Mouse (Mus musculus) lung, adult 2 months (tissue): ENCODE data around the gene Oprm1. TPM values are rescaled to one million over a fixed set of nuclear protein-coding genes. Genes with fewer than 3 reads are reported as not detected.

Source experiments
- DNase-seq: peaks from one replicate; pipeline ENCODE4 v3.0.0; 2022
- H3K4me1 ChIP-seq: fragments of 200-500 bp; 2 replicates; pipeline ENCODE4 v1.6.1; 2011; ENCODE audit warnings: low read length; ENCODE audit not compliant: control insufficient read depth, insufficient read depth
- H3K4me3 ChIP-seq: fragments of 200-500 bp; replicated peaks from 2 replicates; pipeline ENCODE3; 2011; ENCODE audit warnings: low read depth, mild to moderate bottlenecking, control low read depth, low read length; ENCODE audit errors: extremely low read depth
- CTCF ChIP-seq: fragments of 200-500 bp; IDR thresholded peaks from 2 replicates; pipeline ENCODE4 v1.5.1; 2011; ENCODE audit warnings: mild to moderate bottlenecking, low read length, control low read depth; ENCODE audit not compliant: insufficient read depth
- POLR2A ChIP-seq: fragments of 200-500 bp; IDR thresholded peaks from 2 replicates; pipeline ENCODE4 v1.6.1; 2011; ENCODE audit warnings: low read depth, mild to moderate bottlenecking, control low read depth, low read length, borderline replicate concordance; ENCODE audit errors: extremely low read depth
- WGBS: fragments of 180-500 bp; shearing (Covaris S2); methylation state at CpG from one replicate; pipeline ENCODE4 v1.1.7; 2018; 5-methylcytosine and 5-hydroxymethylcytosine counted together
- polyA plus RNA-seq: library from polyadenylated mRNA; depleted of rRNA; stranded (reverse); fragments of >200 nt; gene quantifications from 2 replicates; pipeline ENCODE4 v1.2.3, GENCODE M21; 2012

The Oprm1 gene
- polyA plus RNA-seq, 1 experiment, result not detected

DNA sequence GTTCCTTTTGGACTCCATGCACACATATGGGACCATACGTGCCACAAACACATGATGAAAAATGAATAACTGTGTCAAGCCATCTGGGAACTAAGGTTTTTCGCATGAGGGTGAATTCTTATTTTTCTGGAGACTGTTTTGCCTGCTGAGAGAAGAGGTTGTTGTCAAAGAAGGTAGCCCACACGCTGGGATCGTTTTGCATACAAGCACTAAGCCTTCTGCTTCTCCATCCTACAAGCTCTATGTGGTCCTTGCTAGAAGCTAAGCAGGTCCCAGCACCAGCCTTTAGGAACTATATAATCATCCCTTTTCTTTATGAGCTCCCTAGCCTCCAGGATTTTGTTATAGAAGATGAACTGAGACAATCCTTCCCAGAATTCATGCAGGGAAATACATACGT lies 200.5 kb downstream of the Oprm1 start:
- WGBS, result 80% methylated on average over 5 of the region's 5 CpGs
- no peak for DNase-seq
- TF ChIP-seq POLR2A (no peak), CTCF (no peak)
- no peaks in the 10 kb centered on the region for H3K4me1 ChIP-seq
- H3K4me3 ChIP-seq, result no peak overlapping the region

DNA sequence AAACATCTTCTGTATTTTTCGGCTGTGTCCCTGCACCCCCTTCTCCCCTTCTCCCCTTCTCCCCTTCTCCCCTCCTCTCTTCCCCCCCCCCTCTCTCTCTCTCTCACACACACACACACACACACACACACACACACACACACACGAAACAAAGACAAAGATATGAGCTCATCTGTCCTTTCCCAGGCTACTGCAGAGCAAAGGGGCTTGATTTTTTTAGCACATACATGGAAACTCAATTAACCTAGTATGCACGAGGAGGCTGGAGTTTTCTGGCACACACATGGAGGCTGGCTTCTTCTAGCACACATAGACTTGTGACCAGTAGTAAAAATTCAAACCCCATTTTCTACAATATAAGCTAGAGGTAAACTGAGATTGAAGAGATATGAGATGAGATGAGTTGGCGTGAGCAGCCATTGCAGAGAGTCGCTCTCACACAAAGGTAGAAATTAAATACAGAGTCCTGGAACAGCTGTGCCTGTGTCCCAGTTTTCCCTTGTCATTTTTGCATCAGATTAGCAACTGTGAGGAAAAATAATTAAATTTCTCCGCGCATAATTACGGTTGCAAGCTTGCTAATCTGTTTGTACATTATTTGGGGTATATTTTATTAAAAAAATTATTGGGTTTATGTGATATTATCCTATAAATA lies 209.4 kb downstream of the Oprm1 start:
- Histone ChIP-seq H3K4me3 (no peak overlapping the region), H3K4me1 (no peaks in the 10 kb centered on the region)
- no peak for DNase-seq
- WGBS, result 78% methylated on average over 8 of the region's 8 CpGs
- TF ChIP-seq POLR2A (no peak), CTCF (no peak)

DNA sequence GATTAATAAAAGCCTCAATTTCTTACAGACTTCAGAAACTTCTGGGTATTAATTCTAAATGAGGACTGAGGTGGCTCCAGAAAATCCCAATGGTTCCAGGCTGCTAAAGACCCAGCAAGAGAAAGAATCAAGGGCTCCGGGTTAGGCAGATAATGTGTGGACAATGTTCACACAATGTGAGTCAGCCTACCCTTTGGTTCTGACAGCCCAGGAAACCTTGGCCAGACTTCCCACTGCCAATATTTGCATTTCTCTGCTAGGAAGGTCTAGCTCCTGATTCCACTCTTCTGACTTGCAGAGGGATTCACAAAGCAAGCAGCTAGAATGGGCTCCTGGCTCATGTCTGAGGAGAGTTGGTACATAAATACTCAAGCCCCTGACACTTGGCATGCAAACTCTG lies 210.0 kb downstream of the Oprm1 start:
- H3K4me3 ChIP-seq, result no peak overlapping the region
- DNase-seq, result no peak
- TF ChIP-seq POLR2A (no peak), CTCF (no peak)
- 61% methylated on average over 1 of the region's 1 CpGs for WGBS
- no peaks in the 10 kb centered on the region for H3K4me1 ChIP-seq

DNA sequence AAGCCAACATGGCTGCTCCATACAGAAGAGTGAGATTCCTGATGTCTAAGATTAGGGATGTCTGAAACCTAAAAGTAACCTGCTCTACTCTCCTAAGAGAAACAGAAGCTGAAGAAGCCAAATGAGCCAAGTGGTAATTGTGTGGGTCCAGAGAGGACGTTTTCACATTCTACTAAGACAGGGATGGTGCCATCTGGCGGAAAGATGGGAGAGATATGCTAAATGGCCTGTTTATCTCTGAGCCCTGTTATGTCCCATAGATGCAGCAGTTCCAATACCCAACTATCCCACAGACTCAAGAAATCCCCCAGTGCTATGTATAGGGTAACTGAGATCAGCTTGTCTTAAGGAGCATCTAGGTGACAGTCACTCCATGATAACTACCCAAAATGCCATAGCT lies 219.5 kb downstream of the Oprm1 start:
- Histone ChIP-seq H3K4me3 (no peak overlapping the region), H3K4me1 (no peaks in the 10 kb centered on the region)
- no peak for TF ChIP-seq CTCF
- no peak for TF ChIP-seq POLR2A
- no peak for DNase-seq
- 72% methylated on average over 2 of the region's 2 CpGs for WGBS

DNA sequence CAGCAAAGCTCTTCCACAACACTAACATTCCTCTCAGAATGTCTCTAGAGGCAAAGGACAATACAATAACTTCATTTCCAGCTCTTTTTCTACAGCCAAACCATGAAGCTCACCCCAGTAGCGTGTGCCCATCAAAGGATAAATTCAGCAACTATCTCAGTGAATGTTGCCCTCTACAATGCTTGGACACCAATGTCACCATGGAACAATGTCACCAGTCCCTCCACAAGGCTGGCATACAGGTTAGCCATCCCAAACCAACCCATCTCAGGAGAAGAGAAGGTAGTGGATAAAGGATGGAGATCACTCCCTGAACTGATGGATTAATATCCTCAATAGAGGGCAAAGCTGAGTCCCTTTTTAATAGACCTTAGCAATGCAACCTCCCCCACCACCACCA lies 220.4 kb downstream of the Oprm1 start:
- no peak for DNase-seq
- H3K4me1 ChIP-seq, result no peaks in the 10 kb centered on the region
- TF ChIP-seq CTCF (no peak), POLR2A (no peak)
- WGBS, result 90% methylated on average over 1 of the region's 1 CpGs
- no peak overlapping the region for H3K4me3 ChIP-seq

DNA sequence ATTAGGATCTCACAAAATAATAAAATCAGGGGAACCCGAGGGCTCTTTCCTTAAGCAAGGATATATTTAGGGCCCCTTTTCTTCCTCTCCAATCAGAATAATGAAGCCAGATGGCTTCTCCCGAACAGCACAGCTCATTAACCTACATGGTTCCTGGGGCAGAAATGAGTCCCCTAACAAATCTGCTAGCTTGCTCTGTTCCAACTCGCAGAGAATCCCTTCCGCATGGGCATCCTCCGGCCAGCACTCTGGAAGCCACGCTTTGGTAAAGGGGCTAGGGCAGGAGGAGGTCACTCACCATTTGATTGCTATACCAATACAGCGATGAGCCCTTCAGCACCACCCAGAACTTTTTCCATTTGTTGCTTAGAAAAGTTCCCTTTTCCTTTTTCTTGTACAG lies 220.9 kb downstream of the Oprm1 start:
- Histone ChIP-seq H3K4me3 (peak overlapping the region; percentile 4), H3K4me1 (no peaks in the 10 kb centered on the region)
- TF ChIP-seq CTCF, result no peak
- TF ChIP-seq POLR2A, result no peak
- no peak for DNase-seq
- 71% methylated on average over 7 of the region's 7 CpGs for WGBS

DNA sequence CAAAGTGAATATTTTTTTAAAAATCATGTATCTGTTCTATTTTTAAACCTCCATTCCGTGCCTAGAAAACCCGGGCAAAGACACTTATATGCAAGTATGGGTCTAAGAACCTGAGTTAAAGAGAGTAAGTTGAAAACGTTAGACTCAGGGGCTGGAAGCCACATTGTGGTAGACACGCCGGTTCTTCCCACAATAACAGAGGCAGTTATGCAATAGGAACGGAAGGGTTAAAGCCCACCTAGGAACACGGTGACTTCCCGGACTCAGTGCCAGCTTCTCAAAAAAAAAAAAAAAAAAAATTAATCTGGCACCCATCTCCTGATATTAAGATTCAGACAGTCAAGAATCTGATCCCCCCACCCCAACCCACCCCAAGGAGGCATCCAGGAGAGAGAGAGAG lies 221.5 kb downstream of the Oprm1 start:
- no peak for DNase-seq
- 38% methylated on average over 8 of the region's 8 CpGs for WGBS
- no peaks in the 10 kb centered on the region for H3K4me1 ChIP-seq
- no peak overlapping the region for H3K4me3 ChIP-seq
- TF ChIP-seq POLR2A (no peak), CTCF (no peak)

DNA sequence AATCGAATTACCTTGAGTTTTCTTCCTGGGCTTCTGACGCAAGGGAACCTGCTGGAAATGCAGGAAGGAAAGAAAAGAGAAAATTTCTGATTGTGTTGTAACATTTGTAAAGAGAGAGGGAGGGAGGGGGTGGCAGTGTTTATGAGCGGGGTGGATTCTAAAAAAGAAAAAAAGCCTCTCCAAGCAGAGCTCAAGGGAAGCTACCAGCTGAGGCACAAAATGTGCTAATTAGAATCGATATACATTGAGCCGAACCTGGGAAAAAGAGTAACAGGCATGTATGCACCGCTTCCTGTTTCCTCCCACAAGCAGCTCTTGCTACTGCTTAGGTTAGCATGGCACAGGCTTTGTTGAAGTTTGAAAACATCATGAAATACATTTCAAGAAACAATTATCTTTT lies 221.9 kb downstream of the Oprm1 start:
- no peak for DNase-seq

DNA sequence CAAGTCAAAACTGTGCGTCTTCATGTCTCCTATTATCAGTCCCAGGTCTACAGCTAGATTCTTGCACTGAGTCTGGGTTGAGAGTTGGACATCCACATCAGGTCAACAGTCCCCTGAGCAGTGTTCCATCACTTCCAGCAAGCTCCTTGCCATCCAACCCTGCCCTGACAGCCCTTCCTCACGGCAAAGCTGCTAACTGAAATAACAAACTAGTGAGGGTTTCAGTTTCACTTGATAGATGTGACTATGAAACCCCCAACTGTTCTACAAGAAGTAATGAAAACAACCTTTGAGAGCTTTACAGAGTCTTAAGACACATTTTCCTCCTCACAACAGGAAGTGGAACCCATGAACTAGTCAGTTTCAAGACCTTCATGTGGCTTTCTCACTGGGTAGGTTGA lies 224.4 kb downstream of the Oprm1 start:
- no peak for DNase-seq
- no peak for TF ChIP-seq POLR2A
- no peak for TF ChIP-seq CTCF
- 67% methylated on average over 2 of the region's 2 CpGs for WGBS
- no peak overlapping the region for H3K4me3 ChIP-seq
- H3K4me1 ChIP-seq, result no peaks in the 10 kb centered on the region

More for the DNA sequence above, 221.9 kb downstream of the Oprm1 start:
- 17% methylated on average over 6 of the region's 6 CpGs for WGBS
- TF ChIP-seq POLR2A (no peak), CTCF (no peak)
- no peak overlapping the region for H3K4me3 ChIP-seq
- H3K4me1 ChIP-seq, result no peaks in the 10 kb centered on the region

DNA sequence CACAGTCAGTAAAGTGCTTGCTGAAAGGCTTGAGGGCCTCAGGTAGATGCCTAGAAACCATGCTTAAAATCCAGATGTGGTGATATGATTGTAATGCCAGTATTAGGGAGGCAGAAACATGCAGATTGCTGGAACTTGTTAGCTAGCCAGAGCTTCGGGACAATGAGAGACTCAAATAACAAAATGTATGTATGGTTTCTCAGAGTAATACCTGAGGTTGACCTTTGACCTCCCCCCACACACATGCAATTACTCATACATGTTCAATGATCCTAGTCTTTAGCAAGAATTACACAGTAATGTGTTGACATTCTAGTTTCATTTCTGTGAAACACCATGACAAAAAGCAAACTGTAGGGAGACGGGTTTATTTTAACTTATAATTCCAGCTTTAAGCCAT lies 225.1 kb downstream of the Oprm1 start:
- no peak overlapping the region for H3K4me3 ChIP-seq
- no peaks in the 10 kb centered on the region for H3K4me1 ChIP-seq
- DNase-seq, result no peak
- WGBS, result 88% methylated on average over 2 of the region's 2 CpGs
- TF ChIP-seq POLR2A (no peak), CTCF (no peak)
